Mouse (Mus musculus) embryonic fibroblast, embryonic 13.5 days (primary cell): ENCODE measurements around the gene Tmtc2. TPM values are rescaled to one million over a fixed set of nuclear protein-coding genes. Genes with fewer than 3 reads are reported as not detected.

Source experiments
- H3K27ac ChIP-seq: 2 replicates; pipeline ENCODE4 v1.5.1; 2012; ENCODE audit warnings: low read length, control low read depth, inconsistent platforms; ENCODE audit not compliant: insufficient read depth
- H3K4me1 ChIP-seq: 2 replicates; pipeline ENCODE4 v1.6.1; 2011; ENCODE audit warnings: low read length; ENCODE audit not compliant: control insufficient read depth, insufficient read depth
- H3K4me3 ChIP-seq: 2 replicates; pipeline ENCODE4 v1.5.1; 2011; ENCODE audit warnings: mild to moderate bottlenecking, control low read depth, low read length; ENCODE audit not compliant: insufficient read depth
- CTCF ChIP-seq: IDR thresholded peaks from 2 replicates; pipeline ENCODE4 v1.5.1; 2011; ENCODE audit warnings: mild to moderate bottlenecking, control low read depth, low read length, moderate library complexity, borderline replicate concordance; ENCODE audit not compliant: insufficient read depth
- POLR2A ChIP-seq: IDR thresholded peaks from 2 replicates; pipeline ENCODE4 v1.6.1; 2011; ENCODE audit warnings: low read depth, mild to moderate bottlenecking, control low read depth, low read length, moderate library complexity
- polyA plus RNA-seq: library from polyadenylated mRNA; stranded (reverse); fragments of >200 nt; gene quantifications from 2 replicates; pipeline ENCODE4 v1.2.4, GENCODE M21; 2011; ENCODE audit warnings: low read depth; ENCODE audit not compliant: missing spikeins, insufficient read length

Gene Tmtc2
- polyA plus RNA-seq, 1 experiment = 8.8 TPM

DNA sequence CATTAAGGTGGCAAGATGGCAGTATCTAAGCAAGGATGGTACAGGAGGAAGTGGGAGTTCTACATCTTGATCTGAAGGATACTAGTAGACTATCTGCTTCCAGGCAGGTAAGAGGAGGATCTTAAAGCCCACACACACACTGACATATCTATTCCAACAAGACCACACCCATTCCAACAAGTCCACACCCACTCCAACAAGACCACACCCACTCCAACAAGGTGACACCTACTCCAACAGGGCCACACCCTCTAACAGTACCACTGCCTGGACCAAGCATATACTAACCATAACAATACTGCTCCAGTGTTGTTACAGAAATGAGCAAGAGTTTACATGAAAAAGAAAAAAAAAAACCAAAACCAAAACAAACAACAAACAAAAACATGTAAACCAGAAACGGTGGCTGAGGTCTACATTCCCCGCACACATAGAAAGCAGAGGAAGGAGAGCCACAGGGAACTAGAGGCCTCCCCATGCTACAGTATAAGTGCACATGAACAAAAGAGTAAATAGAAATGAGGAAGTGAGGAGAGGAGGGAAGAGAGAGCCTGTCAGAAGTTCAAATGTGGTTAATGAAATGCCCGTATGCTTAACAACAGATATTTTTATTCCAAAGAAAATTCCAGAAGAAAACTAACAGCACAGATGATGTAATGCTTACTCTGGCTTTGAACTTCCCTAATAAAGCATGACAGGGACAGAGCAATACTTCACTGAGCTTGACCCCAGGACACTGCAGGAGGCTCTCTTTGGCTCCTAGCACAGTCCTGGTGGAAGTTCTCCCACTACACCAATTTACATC, 66.1 kb downstream of the Tmtc2 start:
- H3K4me1 ChIP-seq = no peaks in the 10 kb centered on the region
- no peak overlapping the region for H3K27ac ChIP-seq
- no peak overlapping the region for H3K4me3 ChIP-seq
- TF ChIP-seq POLR2A (no peak), CTCF (no peak)

DNA sequence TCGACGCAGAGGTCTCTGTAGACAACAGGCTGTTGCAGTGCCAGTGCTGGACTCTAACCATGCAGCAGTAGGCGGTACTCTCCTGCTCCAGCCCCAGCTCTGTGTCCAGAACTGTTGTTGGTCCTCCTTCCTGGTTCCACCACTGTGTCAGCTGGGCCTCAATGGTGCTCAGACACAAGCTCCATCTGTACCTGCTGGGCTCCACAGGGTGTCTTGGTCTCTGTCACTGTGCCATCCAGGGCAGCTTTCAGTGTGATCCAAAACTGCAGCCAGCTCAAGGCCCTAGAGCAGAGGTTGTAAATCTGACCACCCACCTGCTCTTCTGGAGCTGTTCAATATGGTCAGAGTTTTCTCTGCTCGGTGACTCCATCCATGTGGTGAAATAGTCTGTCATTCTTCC, 68.2 kb downstream of the Tmtc2 start:
- no peak overlapping the region for H3K4me3 ChIP-seq
- no peak overlapping the region for H3K27ac ChIP-seq
- no peak for TF ChIP-seq CTCF
- no peak for TF ChIP-seq POLR2A
- no peaks in the 10 kb centered on the region for H3K4me1 ChIP-seq

DNA sequence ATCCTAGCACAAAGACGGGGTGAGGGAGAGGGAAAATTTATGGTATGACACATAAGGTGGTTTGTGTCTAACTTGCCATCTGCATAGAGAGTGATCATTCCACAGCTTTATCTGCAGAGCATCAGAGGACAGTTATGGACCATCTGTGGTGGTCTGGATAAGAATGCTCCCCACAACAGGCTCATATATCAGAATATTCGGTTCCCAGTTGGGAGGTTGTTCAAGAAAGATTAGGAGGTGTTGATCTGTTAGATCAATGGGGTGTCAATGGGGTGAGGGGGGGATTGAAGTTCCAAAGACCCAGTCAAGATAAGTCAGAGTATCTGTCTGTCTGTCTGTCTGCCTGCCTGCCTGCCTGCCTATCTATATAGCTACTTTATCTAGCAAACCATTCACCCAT, 69.8 kb downstream of the Tmtc2 start:
- H3K4me1 ChIP-seq = no peaks in the 10 kb centered on the region
- H3K27ac ChIP-seq = no peak overlapping the region
- no peak overlapping the region for H3K4me3 ChIP-seq
- TF ChIP-seq CTCF (no peak), POLR2A (no peak)

DNA sequence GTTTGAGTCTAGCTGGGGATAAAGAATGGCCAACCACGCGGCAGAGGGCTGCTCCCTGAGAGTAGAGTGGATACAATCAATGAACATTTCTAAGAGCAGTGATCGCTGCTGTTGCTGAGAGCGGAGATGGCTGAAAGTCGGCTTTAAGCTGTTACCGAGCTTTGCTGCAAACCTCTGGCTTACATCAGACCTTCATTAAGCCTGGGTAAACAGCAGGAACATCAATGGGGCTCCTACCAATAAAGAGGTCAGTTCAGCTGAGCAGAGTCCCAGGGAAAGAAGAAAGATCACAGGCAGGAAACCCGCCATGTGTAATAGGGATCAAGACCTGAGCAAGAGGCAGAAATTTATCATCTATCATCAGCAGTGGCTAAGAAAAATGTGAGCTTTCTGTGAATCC, 72.5 kb downstream of the Tmtc2 start:
- H3K27ac ChIP-seq = no peak overlapping the region
- TF ChIP-seq CTCF (no peak), POLR2A (no peak)
- H3K4me1 ChIP-seq = no peaks in the 10 kb centered on the region
- H3K4me3 ChIP-seq = no peak overlapping the region

DNA sequence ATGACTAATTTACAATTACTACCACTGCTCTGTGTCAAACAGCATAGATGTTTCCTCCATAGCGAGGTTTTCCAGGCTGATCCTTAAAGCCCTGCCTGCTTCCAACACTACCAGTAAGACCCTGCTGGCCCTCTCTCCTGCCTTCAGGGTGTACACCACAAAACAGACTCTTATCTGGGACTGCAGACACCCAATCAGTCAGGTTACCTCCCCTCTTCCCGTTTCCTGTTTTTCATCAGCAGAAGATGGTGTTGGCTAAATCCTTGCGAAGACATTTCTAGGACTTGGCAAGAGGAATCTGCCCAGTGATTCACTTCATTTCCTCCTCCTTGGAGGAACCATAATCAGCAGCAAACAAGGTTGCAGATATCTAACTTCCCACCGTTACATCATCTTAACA, 73.8 kb downstream of the Tmtc2 start:
- no peak for TF ChIP-seq POLR2A
- TF ChIP-seq CTCF = no peak
- Histone ChIP-seq H3K4me1 (no peaks in the 10 kb centered on the region), H3K4me3 (no peak overlapping the region), H3K27ac (no peak overlapping the region)

DNA sequence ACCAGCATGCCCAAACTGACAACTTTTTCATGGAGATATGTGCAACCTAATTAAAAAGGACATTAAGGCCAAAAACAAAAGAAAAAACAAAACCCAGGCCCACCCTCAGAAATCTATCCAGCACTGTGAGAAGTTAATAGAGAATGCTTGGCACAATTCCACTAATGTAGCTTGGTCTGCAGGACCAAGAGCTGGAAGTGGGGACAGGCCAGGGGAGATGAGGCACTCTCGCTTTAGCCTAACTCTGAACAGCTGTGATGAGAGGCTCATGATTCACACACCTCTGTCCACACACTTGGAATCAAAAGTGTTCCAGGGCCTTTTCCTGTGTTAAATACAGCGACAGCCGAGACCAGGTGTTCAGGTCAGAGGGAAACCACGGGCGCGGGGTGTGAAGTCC, 79.0 kb downstream of the Tmtc2 start:
- H3K4me1 ChIP-seq = no peaks in the 10 kb centered on the region
- no peak overlapping the region for H3K27ac ChIP-seq
- no peak for TF ChIP-seq CTCF
- no peak for TF ChIP-seq POLR2A
- H3K4me3 ChIP-seq = no peak overlapping the region

DNA sequence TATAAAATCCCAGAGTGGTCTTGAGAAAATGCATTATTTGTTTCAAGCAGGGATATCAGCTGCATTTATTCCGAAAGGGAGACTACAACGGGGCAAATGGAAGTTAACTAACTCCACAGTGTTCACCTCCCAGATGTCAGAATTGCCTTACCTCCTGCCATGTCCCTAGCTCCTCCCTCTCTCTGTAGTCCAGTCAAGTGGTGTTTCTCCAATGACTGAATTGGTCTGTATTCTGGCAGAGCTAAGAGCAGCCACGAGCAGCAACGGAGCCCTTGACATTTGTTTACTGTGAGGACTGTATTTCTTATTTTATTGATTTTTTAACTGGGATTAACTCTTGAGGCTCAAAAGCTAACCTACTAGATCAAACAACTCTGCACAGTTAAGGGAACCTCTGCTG, 81.8 kb downstream of the Tmtc2 start:
- no peak for TF ChIP-seq POLR2A
- TF ChIP-seq CTCF = no peak
- Histone ChIP-seq H3K27ac (no peak overlapping the region), H3K4me1 (no peaks in the 10 kb centered on the region), H3K4me3 (no peak overlapping the region)

DNA sequence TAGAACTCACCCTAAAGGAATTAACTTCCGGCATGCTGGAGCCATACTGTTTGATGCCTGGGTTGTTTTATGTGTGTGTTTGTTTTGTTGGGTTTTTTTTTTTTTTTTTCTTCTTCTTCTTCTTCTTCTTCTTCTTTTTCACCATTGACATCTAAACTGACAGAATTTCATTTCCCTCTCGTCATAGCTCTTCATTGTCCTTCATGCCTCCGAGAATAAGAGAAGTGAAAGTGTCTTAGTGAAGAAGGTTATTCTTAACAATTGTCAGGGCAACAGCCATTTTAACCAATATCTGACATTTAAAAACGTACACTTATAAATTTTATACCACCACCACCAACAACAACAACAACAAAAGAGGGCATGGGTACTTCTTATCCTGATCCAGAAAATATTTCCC, 83.5 kb downstream of the Tmtc2 start:
- no peak for TF ChIP-seq CTCF
- TF ChIP-seq POLR2A = no peak
- Histone ChIP-seq H3K4me1 (no peaks in the 10 kb centered on the region), H3K4me3 (no peak overlapping the region), H3K27ac (no peak overlapping the region)

DNA sequence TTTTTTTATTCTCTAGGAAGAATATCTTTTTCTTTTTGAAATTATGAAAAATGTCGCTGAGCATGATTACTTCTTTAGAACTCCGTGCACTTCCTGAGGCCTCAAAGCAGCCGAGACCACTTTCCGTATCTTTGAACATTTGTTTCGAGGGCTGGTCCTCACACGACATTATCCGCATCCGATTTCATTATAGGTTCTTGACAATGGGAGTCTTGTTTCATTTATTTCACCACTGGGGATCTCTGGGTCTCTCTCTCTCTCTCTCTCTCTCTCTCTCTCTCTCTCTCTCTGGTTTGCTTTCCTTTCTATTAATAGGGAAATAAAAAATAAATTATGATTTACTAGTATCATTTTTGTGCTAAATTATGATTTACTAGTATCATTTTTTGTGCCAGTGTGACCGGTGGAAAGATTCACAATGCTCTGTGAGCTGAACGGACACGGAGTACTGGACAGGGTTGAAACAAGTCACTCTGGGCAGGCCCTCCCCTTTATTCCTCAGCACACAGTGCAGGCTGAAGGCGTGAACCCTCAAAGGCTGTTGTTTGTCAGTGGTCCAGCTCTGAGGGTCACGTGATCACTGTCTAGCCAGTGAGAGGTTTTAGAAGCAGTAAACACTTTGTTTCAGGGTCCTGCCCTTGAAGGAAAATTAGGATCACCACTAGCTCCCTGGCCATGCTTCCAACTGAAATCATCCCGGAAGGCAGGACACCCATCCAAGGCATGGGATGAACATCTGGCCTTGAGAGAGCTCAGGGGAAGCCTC, 84.1 kb downstream of the Tmtc2 start:
- no peaks in the 10 kb centered on the region for H3K4me1 ChIP-seq
- no peak for TF ChIP-seq POLR2A
- TF ChIP-seq CTCF = no peak
- H3K4me3 ChIP-seq = no peak overlapping the region
- H3K27ac ChIP-seq = no peak overlapping the region

DNA sequence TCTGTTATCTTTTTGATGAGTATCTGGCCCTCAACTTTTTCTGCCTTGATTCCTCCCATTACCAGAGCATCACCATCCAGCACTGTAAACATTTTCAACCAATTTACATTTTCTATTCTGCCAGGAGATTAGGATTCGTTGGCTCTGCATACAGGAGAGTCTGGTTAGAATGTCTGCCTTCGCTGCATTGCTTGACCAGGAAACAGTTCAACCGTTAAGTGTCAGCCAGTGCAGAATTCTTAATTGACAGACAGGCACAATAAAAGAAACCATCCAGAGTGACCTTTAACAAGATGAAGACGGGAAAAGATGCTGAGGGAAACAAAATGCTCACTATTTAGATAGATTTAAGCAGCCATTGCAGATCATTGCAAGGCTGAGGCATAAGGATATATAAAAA, 87.3 kb downstream of the Tmtc2 start:
- Histone ChIP-seq H3K4me3 (no peak overlapping the region), H3K27ac (no peak overlapping the region), H3K4me1 (no peaks in the 10 kb centered on the region)
- TF ChIP-seq POLR2A = no peak
- TF ChIP-seq CTCF = no peak
